Mouse (Mus musculus) stomach, embryonic 16.5 days (tissue): ENCODE data around the gene Tle2. TPM values are rescaled to one million over a fixed set of nuclear protein-coding genes. Genes with fewer than 3 reads are reported as not detected.

Experiments used
- ATAC-seq: fragments of 200-750 bp; cut with Nextera tagmentation; 2 replicates; pipeline ENCODE4 v1.8.0; 2017; ENCODE audit warnings: moderate number of reproducible peaks, moderate TSS enrichment; ENCODE audit not compliant: insufficient read depth, low FRiP score
- H3K27ac ChIP-seq: fragments of 300-500 bp; sonication (generic); 2 replicates; pipeline ENCODE4 v1.5.1; 2014; ENCODE audit warnings: low read length
- H3K27me3 ChIP-seq: fragments of 300-500 bp; sonication (generic); 2 replicates; pipeline ENCODE4 v1.6.1; 2014; ENCODE audit warnings: low read length, control low read depth, mixed read lengths; ENCODE audit not compliant: control insufficient read depth, insufficient read depth
- H3K36me3 ChIP-seq: fragments of 300-500 bp; sonication (generic); 2 replicates; pipeline ENCODE4 v1.6.1; 2014; ENCODE audit warnings: low read length; ENCODE audit not compliant: control insufficient read depth, insufficient read depth
- H3K4me1 ChIP-seq: fragments of 300-500 bp; sonication (generic); 2 replicates; pipeline ENCODE4 v1.6.1; 2014; ENCODE audit warnings: low read length, control low read depth, mixed read lengths; ENCODE audit not compliant: control insufficient read depth, insufficient read depth
- H3K4me2 ChIP-seq: fragments of 300-500 bp; sonication (generic); 2 replicates; pipeline ENCODE4 v1.6.1; 2014; ENCODE audit warnings: low read depth, low read length, mixed read lengths
- H3K4me3 ChIP-seq: fragments of 300-500 bp; sonication (generic); replicated peaks from 2 replicates; pipeline ENCODE4 v1.5.1; 2014; ENCODE audit warnings: mild to moderate bottlenecking, low read length
- H3K9ac ChIP-seq: fragments of 300-500 bp; sonication (generic); 2 replicates; pipeline ENCODE4 v1.6.1; 2014; ENCODE audit warnings: low read length
- H3K9me3 ChIP-seq: fragments of 300-500 bp; sonication (generic); replicated peaks from 2 replicates; pipeline ENCODE4 v1.6.1; 2016; ENCODE audit warnings: low read length, control low read depth; ENCODE audit not compliant: control insufficient read depth
- WGBS: fragments of 180-500 bp; shearing (Covaris S2); extraction: QIAGEN DNeasy Blood & Tissue Kit; methylation state at CpG from one replicate; pipeline ENCODE4 v1.1.7; 2014; 5-methylcytosine and 5-hydroxymethylcytosine counted together
- polyA plus RNA-seq: library from polyadenylated mRNA; unstranded; fragments of >200 nt; fragmentation: Nextera tagmentation; extraction: Ambion mirVana; gene quantifications from 2 replicates; pipeline ENCODE4 v1.2.1, GENCODE M21; 2015

Gene Tle2
- polyA plus RNA-seq, 1 experiment from 2014 or later = 20.6 TPM

- Histone ChIP-seq H3K36me3 (no peaks in the 10 kb centered on the region), H3K27me3 (peaks cover 3% of the 10 kb centered on the region; the same call in 1 of the 2 replicates), H3K9ac (no peak overlapping the region), H3K4me2 (no peak overlapping the region), H3K4me1 (peaks cover 43% of the 10 kb centered on the region), H3K4me3 (no peak overlapping the region), H3K27ac (no peak overlapping the region), H3K9me3 (no peaks in the 10 kb centered on the region)
- ATAC-seq = no peak
- WGBS = 42% methylated on average over 3 of the region's 3 CpGs
These were observed 24.0 kb downstream of the Tle2 start for GRCm38 (mm10) chr10:81598342-81598741.

GRCm38 (mm10) chr10:81598871-81599270 lies 24.5 kb downstream of the Tle2 start:
- peaks cover 43% of the 10 kb centered on the region for H3K4me1 ChIP-seq

GRCm38 (mm10) chr10:81599630-81600029 lies 25.3 kb downstream of the Tle2 start:
- ATAC-seq = no peak
- H3K9me3 ChIP-seq = no peaks in the 10 kb centered on the region
- H3K27ac ChIP-seq = no peak overlapping the region
- 63% methylated on average over 5 of the region's 5 CpGs for WGBS
- H3K36me3 ChIP-seq = no peaks in the 10 kb centered on the region
- no peak overlapping the region for H3K4me2 ChIP-seq
- H3K9ac ChIP-seq = no peak overlapping the region
- no peaks in the 10 kb centered on the region for H3K27me3 ChIP-seq
- peaks cover 43% of the 10 kb centered on the region for H3K4me1 ChIP-seq
- H3K4me3 ChIP-seq = no peak overlapping the region

More at GRCm38 (mm10) chr10:81598871-81599270, 24.5 kb downstream of the Tle2 start:
- no peak overlapping the region for H3K4me3 ChIP-seq
- 36% methylated on average over 6 of the region's 6 CpGs for WGBS
- H3K27ac ChIP-seq = no peak overlapping the region
- H3K27me3 ChIP-seq = peaks cover 3% of the 10 kb centered on the region; the same call in 1 of the 2 replicates
- ATAC-seq = no peak
- no peaks in the 10 kb centered on the region for H3K36me3 ChIP-seq
- H3K9ac ChIP-seq = no peak overlapping the region
- no peaks in the 10 kb centered on the region for H3K9me3 ChIP-seq
- no peak overlapping the region for H3K4me2 ChIP-seq

- Histone ChIP-seq H3K9ac (no peak overlapping the region), H3K4me3 (no peak overlapping the region), H3K27me3 (no peaks in the 10 kb centered on the region), H3K4me1 (peaks cover 47% of the 10 kb centered on the region), H3K27ac (0 out of 2 replicates have a peak overlapping the region, but pooled peaks have one; percentile 16), H3K36me3 (no peaks in the 10 kb centered on the region), H3K9me3 (no peaks in the 10 kb centered on the region), H3K4me2 (no peak overlapping the region)
- no peak for ATAC-seq
- WGBS = 51% methylated on average over 10 of the region's 10 CpGs
These were observed 25.7 kb downstream of the Tle2 start for GRCm38 (mm10) chr10:81600096-81600495.

GRCm38 (mm10) chr10:81600738-81601203 lies 26.4 kb downstream of the Tle2 start, which contains the start of gene Tle6:
Gene Tle6, minus strand, starts transcription at chr10:81601073.
- no peaks in the 10 kb centered on the region for H3K27me3 ChIP-seq
- no peaks in the 10 kb centered on the region for H3K9me3 ChIP-seq
- peak; percentile 89 for ATAC-seq
- H3K9ac ChIP-seq = peak within 1 kb of the TSS; percentile 51
- 0% methylated on average over 28 of the region's 28 CpGs for WGBS
- peaks cover 45% of the 10 kb centered on the region for H3K4me1 ChIP-seq
- peak within 1 kb of the TSS; percentile 33 for H3K4me3 ChIP-seq
- H3K4me2 ChIP-seq = peak within 1 kb of the TSS; percentile 58
- H3K27ac ChIP-seq = peak within 1 kb of the TSS; percentile 53
- H3K36me3 ChIP-seq = no peaks in the 10 kb centered on the region

- no peaks in the 10 kb centered on the region for H3K27me3 ChIP-seq
- H3K4me3 ChIP-seq = peak overlapping the region; percentile 33
- WGBS = 31% methylated on average over 7 of the region's 7 CpGs
- no peak for ATAC-seq
- H3K4me1 ChIP-seq = peaks cover 41% of the 10 kb centered on the region
- no peaks in the 10 kb centered on the region for H3K36me3 ChIP-seq
- peak overlapping the region; percentile 58 for H3K4me2 ChIP-seq
- H3K9ac ChIP-seq = peak overlapping the region; percentile 31; the same call in 1 of the 2 replicates
- no peaks in the 10 kb centered on the region for H3K9me3 ChIP-seq
- H3K27ac ChIP-seq = peak overlapping the region; percentile 12; the same call in 1 of the 2 replicates
These were observed 27.1 kb downstream of the Tle2 start for GRCm38 (mm10) chr10:81601396-81601905.

- H3K9ac ChIP-seq = no peak overlapping the region
- H3K4me2 ChIP-seq = no peak overlapping the region
- H3K27me3 ChIP-seq = no peaks in the 10 kb centered on the region
- H3K27ac ChIP-seq = no peak overlapping the region
- ATAC-seq = no peak
- no peak overlapping the region for H3K4me3 ChIP-seq
- H3K9me3 ChIP-seq = no peaks in the 10 kb centered on the region
- 17% methylated on average over 4 of the region's 4 CpGs for WGBS
- H3K36me3 ChIP-seq = no peaks in the 10 kb centered on the region
- peaks cover 34% of the 10 kb centered on the region for H3K4me1 ChIP-seq
These were observed 28.4 kb downstream of the Tle2 start for GRCm38 (mm10) chr10:81602741-81603151.

GRCm38 (mm10) chr10:81604019-81604967 lies 29.9 kb downstream of the Tle2 start:
- no peak for ATAC-seq
- H3K4me3 ChIP-seq = 0 out of 2 replicates have a peak overlapping the region, but pooled peaks have one; percentile 15
- WGBS = 74% methylated on average over 12 of the region's 12 CpGs
- no peak overlapping the region for H3K27ac ChIP-seq
- H3K4me2 ChIP-seq = peak overlapping the region; percentile 64; the same call in 1 of the 2 replicates
- peak overlapping the region; percentile 63 for H3K9ac ChIP-seq
- H3K9me3 ChIP-seq = no peaks in the 10 kb centered on the region
- H3K27me3 ChIP-seq = no peaks in the 10 kb centered on the region
- no peaks in the 10 kb centered on the region for H3K36me3 ChIP-seq
- H3K4me1 ChIP-seq = peaks cover 32% of the 10 kb centered on the region
